Mouse (Mus musculus) heart, adult 2 months (tissue): Measurements from ENCODE around the gene Olfr1025-ps1. TPM values are rescaled to one million over a fixed set of nuclear protein-coding genes. Genes with fewer than 3 reads are reported as not detected.

Source experiments
- DNase-seq, 2 experiments: peaks; one replicate each; pipeline ENCODE4 v3.0.0; 2021
- H3K27ac ChIP-seq: fragments of 200-600 bp; 2 replicates; pipeline ENCODE4 v1.8.1; 2022
- H3K27me3 ChIP-seq: fragments of 200-500 bp; 2 replicates; pipeline ENCODE4 v1.6.1; 2012; ENCODE audit warnings: mild to moderate bottlenecking, low read length, inconsistent platforms, mixed read lengths; ENCODE audit not compliant: control insufficient read depth, insufficient read depth
- H3K36me3 ChIP-seq: fragments of 200-500 bp; 2 replicates; pipeline ENCODE4 v1.6.1; 2012; ENCODE audit warnings: low read length, inconsistent platforms; ENCODE audit not compliant: control insufficient read depth, insufficient read depth
- H3K4me1 ChIP-seq: fragments of 200-500 bp; 2 replicates; pipeline ENCODE4 v1.6.1; 2011; ENCODE audit warnings: low read length; ENCODE audit not compliant: control insufficient read depth, insufficient read depth
- H3K4me3 ChIP-seq: fragments of 200-600 bp; 2 replicates; pipeline ENCODE4 v1.8.1; 2022
- H3K79me2 ChIP-seq: fragments of 200-500 bp; replicated peaks from 2 replicates; pipeline ENCODE4 v1.6.1; 2012; ENCODE audit warnings: mild to moderate bottlenecking, inconsistent platforms, low read length, moderate library complexity, mixed read lengths; ENCODE audit not compliant: control insufficient read depth, insufficient read depth
- H3K9ac ChIP-seq: fragments of 200-500 bp; 2 replicates; pipeline ENCODE4 v1.6.1; 2012; ENCODE audit warnings: low read depth, mild to moderate bottlenecking, control low read depth, inconsistent platforms, low read length, mixed read lengths
- CTCF ChIP-seq: fragments of 200-600 bp; IDR thresholded peaks from 2 replicates; pipeline ENCODE4 v1.8.1; 2022; ENCODE audit warnings: antibody characterized with exemption, mild to moderate bottlenecking, moderate library complexity
- EP300 ChIP-seq: fragments of 200-500 bp; IDR thresholded peaks from 2 replicates; pipeline ENCODE4 v1.6.1; 2011; ENCODE audit warnings: low read depth, low read length, control low read depth; ENCODE audit not compliant: insufficient read depth
- POLR2A ChIP-seq: fragments of 200-500 bp; IDR thresholded peaks from 2 replicates; pipeline ENCODE4 v1.6.1; 2011; ENCODE audit warnings: mild to moderate bottlenecking, low read depth, low read length, control low read depth; ENCODE audit not compliant: insufficient read depth
- WGBS: fragments of 180-500 bp; shearing (Covaris S2); methylation state at CpG from one replicate; pipeline ENCODE4 v1.1.7; 2018; 5-methylcytosine and 5-hydroxymethylcytosine counted together
- intact Hi-C: fragments of 180-260 bp; cut with DNase I; formaldehyde crosslinking; loops from one replicate; pipeline ENCODE4 v1.15.1; 2025
- long read RNA-seq: library from polyadenylated mRNA; stranded (forward); transcript quantifications from one replicate; pipeline ENCODE4 v2.0.0, GENCODE M21; 2021
- polyA plus RNA-seq: library from polyadenylated mRNA; depleted of rRNA; stranded (reverse); fragments of >200 nt; gene quantifications from 2 replicates; pipeline ENCODE4 v1.2.3, GENCODE M21; 2012; rRNA removed
- total RNA-seq, 2 experiments: library from RNA; stranded (reverse); gene quantifications; 2 replicates each; pipeline ENCODE4 v1.2.3; 2021

Gene Olfr1025-ps1
- total RNA-seq, result not detected
- not detected in 2 replicates for polyA plus RNA-seq
- long read RNA-seq, result 0 reads

DNA sequence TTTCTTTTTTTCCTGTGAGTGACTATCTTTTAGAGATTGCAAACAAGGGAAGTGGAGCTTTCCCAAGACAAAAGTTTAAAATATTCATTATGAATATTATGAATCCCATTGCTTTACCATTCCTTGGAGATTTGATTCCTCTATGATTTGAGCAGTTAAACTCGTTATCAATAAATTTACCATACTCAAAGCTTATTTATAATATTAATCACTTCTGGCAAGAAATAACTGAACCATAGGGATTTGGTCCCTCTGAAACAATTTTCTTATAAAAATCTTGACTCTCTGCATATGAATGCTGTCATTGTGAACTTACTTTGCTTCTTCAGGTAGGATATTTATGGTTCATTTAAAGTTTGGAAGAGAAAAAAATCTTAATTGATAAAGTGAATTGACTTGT, at the start of gene Olfr1025-ps1:
Gene Olfr1025-ps1, plus strand, starts transcription at position 301 of the 400 bp plus-strand sequence.
- no peak for TF ChIP-seq CTCF
- WGBS, result 27% methylated on average over 1 of the region's 1 CpGs
- no peak within 1 kb of the TSS for H3K27ac ChIP-seq
- H3K79me2 ChIP-seq, result no peaks in the 10 kb centered on the region
- H3K4me3 ChIP-seq, result no peak within 1 kb of the TSS
- H3K36me3 ChIP-seq, result no peaks in the 10 kb centered on the region
- H3K4me1 ChIP-seq, result no peaks in the 10 kb centered on the region
- intact Hi-C loops, result no loop called here
- no peaks in the 10 kb centered on the region for H3K27me3 ChIP-seq
- H3K9ac ChIP-seq, result no peak within 1 kb of the TSS
- no peak for DNase-seq

DNA sequence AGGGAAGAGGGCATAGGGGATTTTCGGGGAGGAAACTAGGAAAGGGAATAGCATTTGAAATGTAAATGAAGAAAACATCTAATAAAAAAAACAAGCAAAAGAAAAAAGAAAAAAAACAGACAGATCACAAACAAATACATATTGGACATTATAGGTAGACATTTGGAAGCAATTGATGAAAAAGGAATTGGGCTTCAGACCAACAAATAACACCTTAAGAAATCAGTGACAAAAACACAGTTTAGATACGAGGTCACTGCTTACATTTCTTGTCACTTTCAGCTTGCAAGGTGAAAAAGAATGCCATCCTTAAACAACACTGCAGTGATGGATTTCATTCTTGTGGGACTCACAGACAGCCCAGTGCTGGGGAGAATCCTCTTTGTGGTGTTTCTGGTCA, 46.7 kb upstream of the Olfr1025-ps1 start, which contains the start of gene Olfr1022:
Gene Olfr1022, plus strand, starts transcription at position 301 of the 400 bp plus-strand sequence.
- TF ChIP-seq CTCF, result no peak
- TF ChIP-seq POLR2A, result no peak
- no peak for TF ChIP-seq EP300

DNA sequence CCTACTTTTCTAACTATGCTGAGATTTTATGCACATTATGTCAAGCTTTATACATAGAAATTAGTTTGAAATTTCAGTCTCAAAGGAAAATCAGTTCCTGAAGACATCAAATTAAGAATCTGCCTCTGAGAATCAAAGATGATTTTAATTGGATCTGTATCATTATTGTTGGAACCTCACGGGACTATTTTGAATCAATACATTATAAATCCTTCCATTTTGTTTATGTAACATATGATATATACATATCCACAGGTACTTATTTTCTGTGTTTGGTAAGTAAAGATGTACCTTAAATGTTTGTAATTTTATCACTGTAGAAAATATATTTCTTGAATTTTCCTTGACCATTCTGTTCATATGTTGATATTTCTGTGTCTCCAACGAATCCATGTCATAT, 29.7 kb upstream of the Olfr1025-ps1 start, which contains the start of gene Olfr1023:
Gene Olfr1023, plus strand, starts transcription at position 301 of the 400 bp plus-strand sequence.
- Histone ChIP-seq H3K79me2 (no peaks in the 10 kb centered on the region), H3K4me3 (no peak within 1 kb of the TSS), H3K36me3 (no peaks in the 10 kb centered on the region), H3K9ac (no peak within 1 kb of the TSS), H3K27me3 (no peaks in the 10 kb centered on the region), H3K27ac (no peak within 1 kb of the TSS), H3K4me1 (no peaks in the 10 kb centered on the region)
- intact Hi-C loops, result no loop called here
- WGBS, result 51% methylated on average over 2 of the region's 2 CpGs
- DNase-seq, result no peak
- TF ChIP-seq POLR2A (no peak), CTCF (no peak), EP300 (no peak)

More for the DNA sequence above, 46.7 kb upstream of the Olfr1025-ps1 start, which contains the start of gene Olfr1022:
- Histone ChIP-seq H3K9ac (no peak within 1 kb of the TSS), H3K4me3 (no peak within 1 kb of the TSS), H3K36me3 (no peaks in the 10 kb centered on the region), H3K27me3 (no peaks in the 10 kb centered on the region), H3K27ac (no peak within 1 kb of the TSS), H3K4me1 (no peaks in the 10 kb centered on the region), H3K79me2 (no peaks in the 10 kb centered on the region)
- WGBS, result 43% methylated on average over 2 of the region's 2 CpGs
- intact Hi-C loops, result no loop called here
- no peak for DNase-seq

DNA sequence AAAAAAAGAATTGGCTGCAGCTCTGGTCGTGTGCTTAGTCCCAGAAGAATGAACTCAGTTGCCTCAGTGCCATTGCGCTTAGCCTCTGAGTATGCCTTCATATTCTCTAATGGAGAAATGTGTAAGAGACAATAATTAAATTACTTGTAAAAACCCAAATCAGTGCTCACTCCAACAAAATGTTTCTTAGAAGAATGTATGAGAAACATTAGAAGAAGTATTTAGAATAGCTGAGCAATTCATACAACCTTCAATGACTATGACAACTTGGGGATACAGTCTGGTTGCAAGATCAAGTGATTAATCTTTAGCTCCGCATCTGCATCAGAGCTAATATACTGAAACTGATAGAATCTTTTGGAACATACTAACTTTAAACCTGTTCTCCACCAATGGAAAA, 10.0 kb upstream of the Olfr1025-ps1 start, which contains the start of gene Olfr1024:
Gene Olfr1024, minus strand, starts transcription at position 101 of the 400 bp plus-strand sequence.
- H3K79me2 ChIP-seq, result no peaks in the 10 kb centered on the region
- TF ChIP-seq CTCF (no peak), EP300 (no peak), POLR2A (no peak)
- no peaks in the 10 kb centered on the region for H3K4me1 ChIP-seq
- H3K27me3 ChIP-seq, result no peaks in the 10 kb centered on the region
- DNase-seq, result no peak
- intact Hi-C loops, result no loop called here
- no peak within 1 kb of the TSS for H3K9ac ChIP-seq
- H3K27ac ChIP-seq, result no peak within 1 kb of the TSS
- 78% methylated on average over 3 of the region's 3 CpGs for WGBS
- no peaks in the 10 kb centered on the region for H3K36me3 ChIP-seq
- H3K4me3 ChIP-seq, result no peak within 1 kb of the TSS

DNA sequence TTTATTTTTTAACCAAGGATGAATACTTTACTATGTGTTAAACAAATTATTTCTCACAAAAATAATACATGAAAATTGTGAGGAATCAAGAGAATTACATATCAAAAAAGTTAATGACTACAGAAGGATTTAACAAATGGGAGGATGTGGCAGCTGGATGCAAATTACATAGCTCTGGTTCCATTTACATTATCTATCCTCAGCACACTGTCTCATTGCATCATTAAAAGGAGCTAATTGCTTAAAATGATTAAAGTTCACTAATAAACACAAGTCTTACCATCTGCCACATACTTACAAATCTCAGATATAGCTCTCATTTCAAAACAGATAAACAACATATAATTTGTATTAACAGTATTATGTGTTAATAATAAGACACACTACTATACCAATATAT, 1.8 kb upstream of the Olfr1025-ps1 start:
- Histone ChIP-seq H3K79me2 (no peaks in the 10 kb centered on the region), H3K9ac (no peak overlapping the region), H3K4me3 (no peak overlapping the region), H3K27me3 (no peaks in the 10 kb centered on the region), H3K4me1 (no peaks in the 10 kb centered on the region), H3K27ac (no peak overlapping the region), H3K36me3 (no peaks in the 10 kb centered on the region)
- DNase-seq, result no peak
- intact Hi-C loops, result no loop called here
- TF ChIP-seq EP300 (no peak), CTCF (no peak), POLR2A (no peak)

DNA sequence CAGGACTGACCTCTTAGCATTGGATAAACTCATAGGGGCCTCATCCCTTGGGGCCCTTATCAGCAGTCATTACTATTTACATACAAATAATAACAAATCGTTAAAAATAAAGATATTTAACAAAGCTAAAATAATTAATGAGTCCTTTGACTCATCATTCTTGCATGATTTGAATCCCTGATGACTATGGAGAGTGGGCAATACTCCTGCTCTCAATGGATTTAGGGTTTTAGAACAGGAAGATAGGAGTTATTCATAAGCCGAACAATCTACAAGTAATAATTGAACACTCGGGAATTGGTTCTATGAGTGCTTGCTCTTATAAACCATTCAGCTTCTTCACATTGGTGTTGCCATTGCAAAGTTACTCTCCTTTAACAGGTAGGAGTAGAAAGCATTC, 6.3 kb downstream of the Olfr1025-ps1 start, which contains the start of gene Olfr1026:
Gene Olfr1026, plus strand, starts transcription at position 301 of the 400 bp plus-strand sequence.
- intact Hi-C loops, result no loop called here
- Histone ChIP-seq H3K79me2 (no peaks in the 10 kb centered on the region), H3K27me3 (no peaks in the 10 kb centered on the region), H3K27ac (no peak within 1 kb of the TSS), H3K4me1 (no peaks in the 10 kb centered on the region), H3K9ac (no peak within 1 kb of the TSS), H3K36me3 (no peaks in the 10 kb centered on the region), H3K4me3 (no peak within 1 kb of the TSS)
- WGBS, result 72% methylated on average over 3 of the region's 3 CpGs
- DNase-seq, result no peak
- TF ChIP-seq POLR2A (no peak), CTCF (no peak), EP300 (no peak)
